Mouse (Mus musculus): Measurements from ENCODE around the gene Ankrd33b.

DNA sequence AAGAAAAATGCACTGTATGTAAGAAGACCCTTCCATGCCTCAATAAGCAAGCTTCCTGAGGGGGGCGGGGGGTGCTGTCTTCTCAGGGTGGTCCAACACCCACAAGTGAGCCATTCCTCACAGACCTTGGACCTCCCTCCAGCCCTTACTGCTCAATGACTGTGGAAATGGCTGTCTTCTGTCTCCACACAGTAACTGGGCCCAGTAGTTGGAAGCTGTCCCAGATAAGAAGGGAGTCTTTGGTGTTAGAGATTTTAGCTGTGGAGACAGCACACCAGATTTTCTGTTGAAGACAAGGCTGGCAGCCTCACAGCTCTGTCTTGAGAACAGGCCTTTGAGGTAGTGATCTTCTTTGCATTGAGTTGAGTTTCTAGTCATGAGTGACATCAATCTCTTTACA is 110.2 kb downstream of the Ankrd33b start:
- TF ChIP-seq CTCF (IDR thresholded peaks at IDR 0.05; ENCODE audit: extremely low read depth, insufficient read depth, low read length) (no peak), POLR2A (IDR thresholded peaks at IDR 0.05; ENCODE audit: extremely low read depth, insufficient read depth, low read length) (no peak)
